Mouse (Mus musculus): ENCODE measurements around the gene Gm3594. TPM values are rescaled to one million over a fixed set of nuclear protein-coding genes. Genes with fewer than 3 reads are reported as not detected.
"Not testable (repeated sequence)": the region's sequence is repeated elsewhere in the genome, so short reads cannot be mapped to it uniquely, and the experiment has no call there.

The Gm3594 gene
- not detected in 2 replicates for polyA plus RNA-seq (2015; fragmentation: Nextera tagmentation; extraction: Ambion mirVana)

DNA sequence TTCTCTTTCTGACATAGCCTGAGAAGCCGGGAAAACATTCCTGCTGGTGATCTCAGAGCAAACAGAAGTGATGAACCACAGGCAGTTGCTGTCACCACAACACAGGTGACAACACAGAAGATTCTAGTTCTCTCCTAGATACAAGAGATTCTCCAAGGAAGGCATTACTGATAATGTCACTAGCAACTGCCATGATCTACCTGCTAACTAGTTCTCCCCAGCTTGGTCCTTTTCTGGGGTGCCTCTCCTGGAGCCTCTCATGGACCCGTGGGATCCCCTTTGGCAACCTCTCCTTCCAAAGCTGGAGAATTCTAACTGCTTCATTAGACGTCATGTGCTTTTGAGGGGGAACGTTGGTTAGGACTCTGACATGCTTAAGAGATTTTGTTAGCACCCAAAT, at the start of gene Gm3594:
Gm3594 (minus strand) TSS at position 101 of the 400 bp plus-strand sequence.
- H3K4me2 ChIP-seq (replicated peaks); ATAC-seq; H3K4me3 ChIP-seq (replicated peaks); H3K27ac ChIP-seq; H3K27me3 ChIP-seq (replicated peaks); H3K9me3 ChIP-seq; H3K9ac ChIP-seq; H3K4me1 ChIP-seq (replicated peaks); H3K36me3 ChIP-seq: not testable (repeated sequence)
- WGBS: no CpG with 5 or more reads among the region's 4 CpGs

- not testable (repeated sequence) for H3K9ac ChIP-seq; H3K4me3 ChIP-seq (replicated peaks); H3K27me3 ChIP-seq (replicated peaks); H3K36me3 ChIP-seq; ATAC-seq; H3K4me1 ChIP-seq (replicated peaks); H3K4me2 ChIP-seq (replicated peaks); H3K9me3 ChIP-seq; H3K27ac ChIP-seq
- WGBS: 50% methylated on average over 1 of the region's 1 CpGs
Observed at GRCm38 (mm10) chr14:6486331-6486730, 41.9 kb upstream of the Gm3594 start.

- ATAC-seq; H3K4me3 ChIP-seq (replicated peaks); H3K9me3 ChIP-seq; H3K9ac ChIP-seq; H3K27me3 ChIP-seq (replicated peaks); H3K4me2 ChIP-seq (replicated peaks); H3K36me3 ChIP-seq; H3K4me1 ChIP-seq (replicated peaks); H3K27ac ChIP-seq: not testable (repeated sequence)
- WGBS: 78% methylated on average over 1 of the region's 1 CpGs
Observed at GRCm38 (mm10) chr14:6485541-6485940, 41.1 kb upstream of the Gm3594 start.

DNA sequence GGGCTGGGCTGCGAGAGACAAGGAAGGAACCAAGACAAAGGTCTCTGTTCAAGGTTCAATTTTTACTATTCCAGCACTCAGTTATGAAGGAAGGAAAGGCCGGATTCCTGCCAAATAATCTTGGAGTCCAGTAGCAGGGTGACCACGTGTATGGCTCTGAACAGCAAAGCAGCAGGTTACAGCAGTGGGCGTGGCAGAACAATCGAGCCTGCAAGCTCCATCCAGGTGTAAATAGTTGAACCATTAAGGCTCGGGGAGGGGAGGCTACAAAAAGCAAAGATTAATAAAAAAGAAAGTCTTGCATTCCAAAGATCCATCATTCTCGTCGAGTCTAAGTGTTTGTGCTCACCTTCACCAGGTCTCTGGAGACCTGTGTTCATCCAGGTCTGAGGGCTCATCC, 37.7 kb upstream of the Gm3594 start:
- H3K9ac ChIP-seq; H3K9me3 ChIP-seq; H3K4me2 ChIP-seq (replicated peaks); H3K4me3 ChIP-seq (replicated peaks); H3K27ac ChIP-seq; H3K36me3 ChIP-seq; ATAC-seq; H3K4me1 ChIP-seq (replicated peaks); H3K27me3 ChIP-seq (replicated peaks): not testable (repeated sequence)
- 75% methylated on average over 7 of the region's 8 CpGs for WGBS

GRCm38 (mm10) chr14:6471856-6472255, 27.4 kb upstream of the Gm3594 start:
- not testable (repeated sequence) for H3K36me3 ChIP-seq; H3K27me3 ChIP-seq (replicated peaks); H3K4me1 ChIP-seq (replicated peaks); H3K4me2 ChIP-seq (replicated peaks); H3K9ac ChIP-seq; ATAC-seq; H3K9me3 ChIP-seq; H3K4me3 ChIP-seq (replicated peaks); H3K27ac ChIP-seq
- WGBS: 83% methylated on average over 1 of the region's 1 CpGs

DNA sequence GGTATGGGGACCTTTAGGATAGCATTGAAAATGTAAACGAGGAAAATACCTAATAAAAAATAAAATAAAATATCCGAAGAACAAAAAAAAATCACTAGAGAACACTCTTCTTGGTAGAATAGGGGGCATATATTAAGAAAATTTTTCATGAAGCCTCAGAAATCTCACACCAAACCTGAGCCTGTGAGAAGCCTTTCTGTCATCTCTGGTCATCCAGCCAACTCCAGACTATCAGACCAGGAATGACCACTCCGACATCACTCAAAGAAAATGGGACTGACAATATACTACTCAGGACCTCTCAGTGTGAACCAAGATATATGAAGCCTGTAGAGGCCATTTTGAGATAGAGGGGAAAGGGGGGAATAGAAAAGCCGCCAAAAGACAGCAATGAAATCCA, 3.6 kb downstream of the Gm3594 start:
- ATAC-seq; H3K4me2 ChIP-seq (replicated peaks); H3K9ac ChIP-seq; H3K4me3 ChIP-seq (replicated peaks); H3K36me3 ChIP-seq; H3K27me3 ChIP-seq (replicated peaks); H3K27ac ChIP-seq; H3K4me1 ChIP-seq (replicated peaks); H3K9me3 ChIP-seq: not testable (repeated sequence)
- WGBS: 75% methylated on average over 2 of the region's 4 CpGs

GRCm38 (mm10) chr14:6440206-6440605, 4.2 kb downstream of the Gm3594 start:
- H3K36me3 ChIP-seq; H3K4me2 ChIP-seq (replicated peaks); H3K9ac ChIP-seq; H3K4me1 ChIP-seq (replicated peaks); H3K4me3 ChIP-seq (replicated peaks); H3K27me3 ChIP-seq (replicated peaks); H3K9me3 ChIP-seq; H3K27ac ChIP-seq; ATAC-seq: not testable (repeated sequence)
- WGBS: 78% methylated on average over 2 of the region's 5 CpGs

GRCm38 (mm10) chr14:6426766-6427165, 17.6 kb downstream of the Gm3594 start:
- H3K9me3 ChIP-seq; ATAC-seq; H3K4me3 ChIP-seq (replicated peaks); H3K4me2 ChIP-seq (replicated peaks); H3K4me1 ChIP-seq (replicated peaks); H3K9ac ChIP-seq; H3K36me3 ChIP-seq; H3K27ac ChIP-seq; H3K27me3 ChIP-seq (replicated peaks): not testable (repeated sequence)
- WGBS: 10% methylated on average over 25 of the region's 42 CpGs

DNA sequence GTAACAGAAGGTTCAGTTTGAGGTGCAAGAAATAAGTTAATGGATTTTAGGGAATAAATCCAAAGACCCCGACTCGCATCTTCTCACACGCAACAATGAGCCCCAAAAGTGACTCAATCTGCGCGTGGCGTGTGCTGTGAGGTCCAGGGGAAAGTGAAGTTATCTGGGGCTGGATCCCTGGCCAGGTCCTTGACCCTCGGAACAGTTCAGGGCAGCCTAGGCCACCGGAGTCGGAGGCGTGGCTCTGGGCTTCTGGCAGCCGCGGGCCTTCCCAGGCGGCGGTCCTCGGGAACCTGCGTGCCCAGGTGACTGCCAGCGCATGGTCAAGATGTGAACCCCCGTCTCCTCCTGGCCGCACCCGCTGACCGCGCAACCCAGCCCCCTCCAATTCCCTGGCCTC, 18.1 kb downstream of the Gm3594 start:
- ATAC-seq; H3K4me1 ChIP-seq (replicated peaks); H3K9me3 ChIP-seq; H3K27ac ChIP-seq; H3K27me3 ChIP-seq (replicated peaks); H3K36me3 ChIP-seq; H3K9ac ChIP-seq: not testable (repeated sequence)
- 11% methylated on average over 22 of the region's 22 CpGs for WGBS
- Histone ChIP-seq H3K4me2 (replicated peaks) (peak overlapping the region; percentile 49), H3K4me3 (replicated peaks) (peak overlapping the region; percentile 14; the same call in 1 of the 2 replicates)

DNA sequence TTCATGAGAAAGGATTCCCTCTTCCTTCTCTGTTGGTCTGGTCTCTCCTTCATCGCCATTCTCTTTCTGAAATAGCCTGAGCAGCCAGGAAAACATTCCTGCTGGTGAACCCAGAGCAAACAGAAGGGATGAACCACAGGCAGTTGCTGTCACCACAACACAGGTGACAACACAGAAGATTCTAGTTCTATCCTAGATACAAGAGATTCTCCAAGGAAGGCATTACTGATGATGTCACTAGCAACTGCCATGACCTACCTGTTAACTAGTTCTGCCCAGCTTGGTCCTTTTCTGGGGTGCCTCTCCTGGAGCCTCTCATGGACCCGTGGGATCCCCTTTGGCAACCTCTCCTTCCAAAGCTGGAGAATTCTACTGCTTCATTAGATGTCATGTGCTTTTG, 32.0 kb downstream of the Gm3594 start, which contains the start of gene Gm3591:
Gm3591 (minus strand) TSS at position 101 of the 400 bp plus-strand sequence.
- not testable (repeated sequence) for H3K4me3 ChIP-seq (replicated peaks); H3K4me1 ChIP-seq (replicated peaks); H3K9ac ChIP-seq; H3K27me3 ChIP-seq (replicated peaks); H3K27ac ChIP-seq; H3K4me2 ChIP-seq (replicated peaks); ATAC-seq; H3K36me3 ChIP-seq; H3K9me3 ChIP-seq
- no CpG with 5 or more reads among the region's 2 CpGs for WGBS

DNA sequence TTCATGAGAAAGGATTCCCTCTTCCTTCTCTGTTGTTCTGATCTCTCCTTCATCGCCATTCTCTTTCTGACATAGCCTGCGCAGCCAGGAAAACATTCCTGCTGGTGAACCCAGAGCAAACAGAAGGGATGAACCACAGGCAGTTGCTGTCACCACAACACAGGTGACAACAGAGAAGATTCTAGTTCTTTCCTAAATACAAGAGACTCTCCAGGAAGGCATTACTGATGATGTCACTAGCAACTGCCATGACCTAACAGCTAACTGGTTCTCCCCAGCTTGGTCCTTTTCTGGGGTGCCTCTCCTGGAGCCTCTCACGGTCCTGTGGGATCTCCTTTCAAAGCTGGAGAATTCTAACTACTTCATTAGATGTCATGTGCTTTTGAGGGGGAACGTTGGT, 54.2 kb downstream of the Gm3594 start, which contains the start of gene Gm16440:
Gm16440 (minus strand) TSS at position 101 of the 400 bp plus-strand sequence.
- not testable (repeated sequence) for H3K4me3 ChIP-seq (replicated peaks); H3K27ac ChIP-seq; H3K4me1 ChIP-seq (replicated peaks); ATAC-seq; H3K9ac ChIP-seq; H3K27me3 ChIP-seq (replicated peaks); H3K9me3 ChIP-seq; H3K36me3 ChIP-seq; H3K4me2 ChIP-seq (replicated peaks)
- 84% methylated on average over 2 of the region's 4 CpGs for WGBS
